ENCODE assay signal across 16 mouse cellular contexts in genomic region chr8:65280390-65280789, GRCm38 (mm10).
"Had no signal": no experiment of that assay in that cellular context is flagged by ENCODE, and none has a peak within 500 bp of the region (broad histone marks: within the 10 kb centered on the region; RNA-seq: fewer than 3 reads in every experiment).

No protein-coding gene starts in this region.

- H3K4me2 ChIP-seq: neural tube, embryonic 13.5 days; neural tube, embryonic 15.5 days; stomach, embryonic 15.5 days had no signal

- H3K4me3 ChIP-seq: neural tube, embryonic 13.5 days; neural tube, embryonic 15.5 days; stomach, embryonic 15.5 days had no signal

- H3K9me3 ChIP-seq: neural tube, embryonic 13.5 days; neural tube, embryonic 15.5 days; stomach, embryonic 15.5 days had no signal

- H3K27ac ChIP-seq: neural tube, embryonic 13.5 days; neural tube, embryonic 15.5 days; stomach, embryonic 15.5 days; stomach, postnatal 0 days had no signal

- H3K27me3 ChIP-seq: neural tube, embryonic 13.5 days; neural tube, embryonic 15.5 days; stomach, embryonic 15.5 days had no signal

- H3K9ac ChIP-seq: neural tube, embryonic 13.5 days; neural tube, embryonic 15.5 days; stomach, embryonic 15.5 days had no signal

- DNase-seq: retina, postnatal 1 day; right cerebral cortex, adult 18-20 months; right cerebral cortex, postnatal 14 days; right cerebral cortex, postnatal 25 days; right cerebral cortex, postnatal 4 days; spleen, adult 18-20 months; thymus, adult 18-20 months; thymus, adult 2 months; thymus, postnatal 14 days; thymus, postnatal 25 days; thymus, postnatal 36 days; thymus, postnatal 4 days had no signal

- H3K36me3 ChIP-seq: neural tube, embryonic 13.5 days; neural tube, embryonic 15.5 days; stomach, embryonic 15.5 days had no signal

- H3K4me1 ChIP-seq: neural tube, embryonic 13.5 days; neural tube, embryonic 15.5 days; stomach, embryonic 15.5 days had no signal
